Comparison of ENCODE assay signal across 8 mouse cellular contexts in genomic region chr15:34743130-34743782, GRCm38 (mm10).
A peak's percentile ranks its signal among the peaks of the same experiment; 100 is the strongest.
DNase-seq lines count a peak whose midpoint lies in the region; ATAC-seq and TF ChIP-seq lines count a peak whose summit lies in the region.

No protein-coding gene starts in this region.

- peak; percentile 77 for TF ChIP-seq CTCF in brain, embryonic 14.5 days (IDR thresholded peaks at IDR 0.05; ENCODE audit: borderline replicate concordance, extremely low read depth, insufficient read depth, insufficient read length)

- ATAC-seq in erythroblast, adult 5-6 weeks (replicated peaks; ENCODE audit: low FRiP score, poor library complexity, severe bottlenecking) = peak; percentile 69; the same call in 1 of the 2 replicates
- ATAC-seq in activated CD4-positive, CD25-positive, alpha-beta regulatory T cell, adult 4 months = no peak

- peak; percentile 15 for DNase-seq in 3134 (ENCODE audit: extremely low read depth, insufficient read length, low spot score)
- peak; percentile 22 for DNase-seq in CD4-positive helper T cell, adult 2 months (ENCODE audit: low read depth, low spot score)
- peak; percentile 64 for DNase-seq in brain, embryonic 14.5 days (ENCODE audit: low read depth)
- peak; percentile 60 for DNase-seq in kidney, postnatal 14 days
- DNase-seq in lung, adult 18-20 months = peak; percentile 32 to 50
- DNase-seq in skeletal muscle tissue, adult 2 months (ENCODE audit: low read depth, low spot score) = peak; percentile 43

- no peak for TF ChIP-seq POLR2A in brain, embryonic 14.5 days (IDR thresholded peaks at IDR 0.05; ENCODE audit: borderline replicate concordance, extremely low read depth, insufficient read depth, insufficient read length, poor library complexity, severe bottlenecking)
